Mouse (Mus musculus) fibroblast of lung, adult 2 months (primary cell): ENCODE measurements around the gene Rnf126.

ENCODE experiments used
- DNase-seq: peaks from one replicate; pipeline ENCODE4 v3.0.0-alpha.2; 2011; ENCODE audit warnings: low read depth

The Rnf126 gene

DNA sequence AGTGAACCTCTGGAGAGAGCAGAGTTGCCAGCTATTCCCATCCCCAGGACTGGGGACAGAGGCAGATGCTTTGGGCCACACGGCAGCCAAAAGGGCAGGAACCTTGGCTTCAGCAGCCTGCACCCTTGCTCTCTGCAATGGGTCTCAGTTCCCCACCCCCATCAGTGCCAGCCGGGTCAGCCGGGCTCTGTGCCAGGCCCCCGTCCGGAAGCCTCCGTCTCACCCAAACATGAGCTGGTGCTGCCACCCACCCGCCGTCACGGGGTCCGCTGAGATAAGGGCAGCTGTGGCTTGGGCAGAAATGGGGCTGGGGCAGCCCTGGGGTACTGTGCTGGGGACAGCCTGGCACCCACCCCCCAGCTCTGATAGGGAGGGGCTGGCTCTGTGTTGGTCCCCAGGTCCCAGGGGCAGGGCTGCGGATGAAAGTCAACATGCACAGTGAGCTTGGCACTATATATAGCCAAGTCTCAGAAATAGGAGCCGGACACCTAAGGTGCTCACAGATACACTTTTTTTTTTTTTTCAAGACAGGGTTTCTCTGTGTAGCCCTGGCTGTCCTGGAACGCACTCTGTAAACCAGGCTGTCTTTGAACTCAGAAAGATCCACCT lies 37.3 kb downstream of the Rnf126 start:
- no peak for DNase-seq

DNA sequence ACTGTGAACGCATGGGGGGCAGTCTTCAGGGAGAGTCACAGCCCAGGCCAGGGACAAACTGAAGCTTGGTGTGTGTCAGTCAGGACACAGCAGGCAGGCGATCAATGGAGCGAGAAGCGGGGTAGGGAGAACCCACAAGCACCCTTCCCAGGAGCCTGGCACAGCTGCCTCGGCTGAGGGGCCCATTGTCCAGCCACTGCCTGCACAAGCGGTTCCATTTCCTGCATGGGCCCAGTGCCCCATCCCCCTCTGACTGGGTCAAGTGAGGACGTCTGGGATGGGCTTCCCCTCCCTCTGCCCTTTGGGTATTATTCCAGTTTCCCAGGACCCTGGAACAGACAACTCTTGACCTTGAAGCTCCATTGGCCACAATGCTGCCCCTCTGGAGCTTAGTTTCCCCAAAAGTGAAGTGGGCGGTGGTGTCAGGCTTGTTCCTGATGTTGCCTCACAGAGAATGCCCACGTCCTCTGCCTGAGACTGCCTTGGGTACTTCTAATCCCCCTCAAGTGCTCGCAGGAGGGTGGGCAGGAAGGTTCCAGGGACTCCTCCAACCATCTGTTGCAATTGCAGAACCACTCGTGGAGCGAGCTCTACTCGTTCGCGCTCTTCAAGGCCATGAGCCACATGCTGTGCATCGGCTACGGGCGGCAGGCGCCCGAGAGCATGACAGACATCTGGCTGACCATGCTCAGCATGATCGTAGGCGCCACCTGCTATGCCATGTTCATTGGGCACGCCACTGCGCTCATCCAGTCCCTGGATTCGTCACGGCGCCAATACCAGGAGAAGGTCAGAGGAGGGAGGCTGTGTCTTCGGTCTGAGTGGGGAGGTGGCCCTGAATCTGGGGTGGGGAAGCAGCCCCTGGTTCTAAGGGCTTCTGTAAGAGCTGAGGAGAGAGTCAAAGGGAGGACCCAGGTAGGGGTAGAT lies 38.2 kb downstream of the Rnf126 start:
- no peak for DNase-seq

DNA sequence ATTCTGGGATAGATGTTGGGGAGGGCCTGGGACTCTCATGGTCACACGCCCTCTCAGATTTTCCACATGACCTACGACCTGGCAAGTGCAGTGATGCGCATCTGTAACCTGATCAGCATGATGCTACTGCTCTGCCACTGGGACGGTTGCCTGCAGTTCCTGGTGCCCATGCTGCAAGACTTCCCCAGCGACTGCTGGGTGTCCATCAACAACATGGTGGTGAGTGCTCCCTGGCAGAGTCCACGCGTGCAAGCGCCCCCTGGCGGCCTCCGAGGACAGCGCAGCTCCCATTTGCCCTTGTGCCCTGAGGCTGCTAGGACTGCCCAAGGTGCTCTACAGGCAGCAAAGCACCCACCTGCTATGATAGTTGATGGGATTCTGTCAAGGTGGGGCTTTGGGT lies 40.7 kb downstream of the Rnf126 start:
- DNase-seq: no peak

DNA sequence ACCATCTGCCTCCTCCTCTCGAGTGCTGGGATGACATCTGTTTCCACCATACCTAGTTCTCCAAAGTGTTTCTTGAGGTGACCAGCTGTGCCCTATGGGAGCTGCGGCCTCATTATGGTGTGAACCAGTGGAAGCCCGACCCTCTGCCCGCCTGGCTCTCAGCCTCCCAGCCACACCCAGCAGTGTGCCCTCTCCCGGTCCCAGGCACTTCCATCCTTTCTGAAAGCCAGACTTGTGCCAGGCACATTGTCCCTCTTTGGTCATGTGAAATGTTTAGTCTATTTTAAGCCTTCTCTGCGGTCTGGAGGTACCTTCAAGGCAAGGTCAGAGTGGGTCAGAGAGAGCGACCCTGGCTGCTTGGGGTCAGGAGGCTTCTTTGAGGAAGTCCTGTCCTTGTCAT lies 43.1 kb downstream of the Rnf126 start:
- DNase-seq: no peak

DNA sequence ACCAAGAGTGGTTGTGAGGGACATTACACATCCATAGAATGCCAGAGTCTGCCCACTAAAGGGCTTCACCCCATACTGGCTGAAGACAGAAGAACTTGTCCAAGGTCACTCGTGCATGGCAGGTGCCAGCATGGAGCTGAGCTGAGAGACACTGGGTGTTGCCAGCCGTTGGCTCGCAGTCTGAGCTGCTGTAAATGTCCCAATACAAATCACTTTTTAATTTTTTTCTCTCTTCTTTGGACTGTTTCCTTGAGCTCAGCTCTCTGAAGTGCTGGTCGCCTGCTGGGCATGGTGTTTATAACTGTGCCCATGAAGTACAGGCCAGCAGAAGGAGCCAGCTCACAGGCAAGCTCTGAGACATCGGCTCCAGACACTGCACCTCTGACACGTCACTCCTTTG lies 43.7 kb downstream of the Rnf126 start:
- DNase-seq: no peak

DNA sequence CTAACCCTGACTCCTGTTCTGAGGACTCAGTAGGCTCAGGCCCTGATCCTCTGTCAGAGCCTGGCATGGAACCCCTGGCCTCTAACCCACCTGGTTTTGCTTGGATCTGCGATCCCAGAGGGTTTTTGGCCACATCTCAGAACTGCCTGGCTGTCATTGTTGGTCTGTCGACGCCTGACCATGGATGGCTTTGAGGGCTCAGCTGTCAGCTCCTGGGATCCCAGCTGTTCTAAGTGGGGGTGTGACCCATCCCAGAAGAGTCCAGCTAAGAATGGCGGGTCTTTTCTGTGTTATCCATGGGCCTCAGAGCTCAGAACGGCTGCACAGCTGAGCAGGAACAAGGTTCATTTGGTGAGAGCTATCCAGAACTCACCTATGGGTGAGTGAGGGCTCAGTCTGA lies 45.7 kb downstream of the Rnf126 start:
- no peak for DNase-seq

DNA sequence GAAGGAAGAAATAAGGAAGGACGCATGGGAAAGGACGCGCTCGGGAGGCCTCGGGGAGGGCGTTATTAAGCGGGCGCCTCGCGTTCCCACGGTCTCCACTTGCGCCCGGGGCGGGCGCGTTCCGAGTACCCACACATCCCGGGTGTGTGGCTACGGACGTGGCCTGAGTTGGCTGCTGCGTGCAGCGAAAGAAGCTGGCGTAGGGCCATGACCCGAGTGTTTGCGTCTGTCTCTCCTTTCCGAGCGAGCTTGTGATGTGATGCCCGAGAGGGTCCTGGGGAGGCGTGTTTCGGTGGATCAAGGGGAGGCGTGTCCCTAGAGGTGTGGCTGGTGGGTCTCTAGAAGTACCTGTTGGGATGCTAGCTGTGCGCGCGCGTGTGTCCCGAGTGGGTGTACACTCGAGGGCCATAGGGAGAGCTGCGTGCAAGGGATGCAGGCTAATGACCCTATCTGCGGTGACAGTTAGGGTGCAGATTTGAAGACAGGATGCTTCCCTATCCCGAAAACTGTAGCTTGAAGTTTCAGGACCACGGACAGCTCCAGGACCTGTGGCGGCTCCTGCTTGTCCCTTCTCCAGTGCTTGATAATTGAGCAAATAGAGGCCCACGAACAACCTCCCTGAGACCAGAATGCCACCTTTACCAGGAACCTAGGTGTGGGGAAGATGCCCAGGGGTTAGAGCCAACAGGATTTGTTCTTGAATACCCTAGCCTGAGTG lies 49.0 kb downstream of the Rnf126 start:
- DNase-seq: no peak

DNA sequence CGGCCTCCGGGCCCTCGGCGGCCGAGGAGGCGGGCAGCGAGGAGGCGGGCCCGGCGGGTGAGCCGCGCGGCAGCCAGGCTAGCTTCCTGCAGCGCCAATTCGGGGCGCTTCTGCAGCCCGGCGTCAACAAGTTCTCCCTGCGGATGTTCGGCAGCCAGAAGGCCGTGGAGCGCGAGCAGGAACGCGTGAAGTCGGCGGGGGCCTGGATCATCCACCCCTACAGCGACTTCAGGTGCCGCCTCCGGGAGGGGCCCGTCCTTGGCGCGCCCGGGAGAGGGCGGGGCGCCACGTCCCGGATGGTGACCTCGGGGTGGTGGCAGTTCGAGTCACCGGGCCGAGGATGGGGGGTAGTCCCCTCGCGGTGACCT lies 49.8 kb downstream of the Rnf126 start:
- no peak for DNase-seq

DNA sequence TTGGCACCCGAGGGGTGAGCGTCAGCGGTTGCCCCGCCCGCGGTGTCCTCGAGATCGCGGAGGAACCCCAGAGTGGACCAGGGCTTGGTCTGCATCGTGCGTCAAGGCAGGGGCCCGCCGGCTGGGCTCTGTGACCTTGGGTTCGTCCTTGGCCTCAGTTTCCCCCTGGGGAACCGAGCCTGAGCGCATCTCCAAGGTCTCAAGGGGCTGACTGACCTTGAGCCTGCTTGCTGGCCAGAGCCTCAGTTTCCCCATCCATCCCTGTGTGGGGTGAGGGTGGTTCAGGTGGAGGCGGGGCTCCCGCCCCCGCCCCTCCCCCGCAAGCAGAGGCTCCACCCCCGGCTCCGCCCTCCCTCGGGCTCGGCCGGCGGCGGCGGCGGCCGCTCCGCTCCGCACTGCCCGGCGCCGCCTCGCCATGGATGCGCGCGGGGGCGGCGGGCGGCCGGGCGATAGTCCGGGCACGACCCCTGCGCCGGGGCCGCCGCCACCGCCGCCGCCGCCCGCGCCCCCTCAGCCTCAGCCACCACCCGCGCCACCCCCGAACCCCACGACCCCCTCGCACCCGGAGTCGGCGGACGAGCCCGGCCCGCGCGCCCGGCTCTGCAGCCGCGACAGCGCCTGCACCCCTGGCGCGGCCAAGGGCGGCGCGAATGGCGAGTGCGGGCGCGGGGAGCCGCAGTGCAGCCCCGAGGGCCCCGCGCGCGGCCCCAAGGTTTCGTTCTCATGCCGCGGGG lies 50.3 kb downstream of the Rnf126 start, which contains the start of gene Hcn2:
Hcn2 (plus strand) TSS at position 381 of the 734 bp plus-strand sequence.
- no peak for DNase-seq

DNA sequence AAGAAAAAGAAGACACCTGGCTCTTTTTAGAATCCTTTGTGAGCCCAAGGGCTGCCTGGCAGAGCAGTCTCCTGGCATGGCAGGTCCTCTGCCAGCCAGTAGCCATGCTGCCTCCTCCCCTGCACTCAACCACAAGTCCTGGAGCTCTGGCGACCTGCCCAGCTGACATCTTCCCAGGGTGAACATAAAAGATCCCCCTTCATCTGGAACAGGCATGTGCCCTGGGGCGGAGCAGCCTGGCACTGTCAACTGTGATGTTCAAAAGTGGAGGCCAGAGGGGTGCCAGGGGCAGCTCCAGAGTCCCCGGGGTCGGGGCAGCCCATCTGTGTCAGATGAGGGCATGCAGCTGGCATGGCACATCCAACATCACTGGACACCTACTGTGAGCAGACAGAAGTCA lies 51.8 kb downstream of the Rnf126 start:
- no peak for DNase-seq

DNA sequence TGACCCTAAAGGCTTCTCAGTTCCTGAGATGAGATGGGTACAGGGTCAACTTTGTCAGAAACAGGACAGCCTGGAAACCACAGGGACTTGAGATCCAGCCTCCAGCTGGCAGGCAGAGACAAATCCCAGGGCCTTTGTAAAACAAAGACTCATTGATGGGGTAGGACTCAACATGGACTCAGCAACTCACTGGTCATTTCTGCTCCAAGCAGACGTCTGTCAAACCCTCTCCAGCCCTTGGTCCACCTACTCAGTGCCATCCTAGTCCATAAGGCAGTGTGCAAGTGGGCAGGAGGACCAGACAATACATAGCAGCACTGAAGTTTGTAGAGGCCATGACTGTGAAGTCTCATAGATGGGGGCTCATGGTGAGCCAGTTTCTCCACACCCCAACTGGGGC lies 53.6 kb downstream of the Rnf126 start:
- DNase-seq: no peak

DNA sequence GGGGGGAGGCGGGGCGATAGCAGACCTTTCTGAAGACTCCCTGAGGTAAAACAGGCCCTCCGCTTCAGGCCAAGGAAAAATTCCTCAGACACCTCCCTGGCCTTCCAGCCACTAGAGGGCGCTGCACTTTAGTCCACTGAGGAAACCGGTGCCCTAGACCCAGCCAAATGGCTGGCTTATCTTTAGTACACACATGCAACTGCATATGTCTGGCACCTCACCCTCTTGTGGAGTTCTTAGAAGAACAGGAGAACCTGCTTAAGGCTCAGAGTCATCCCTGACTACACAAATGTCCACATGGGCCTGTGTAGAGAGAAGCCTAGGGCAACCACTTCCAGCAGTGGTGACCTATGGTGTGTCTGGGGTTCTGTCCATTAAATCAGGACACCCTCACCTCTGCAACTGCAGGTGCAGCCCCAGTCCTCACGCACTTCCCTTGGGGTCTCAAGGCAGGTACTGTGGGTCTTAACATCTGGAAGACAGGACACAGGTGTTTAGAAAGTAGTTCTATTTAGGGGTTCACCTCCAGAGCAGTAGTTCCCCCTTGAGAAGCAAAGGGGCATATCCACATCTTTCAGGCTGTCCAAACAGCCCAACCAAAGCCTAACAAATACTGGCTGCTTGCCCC lies 54.1 kb downstream of the Rnf126 start:
- DNase-seq: no peak

DNA sequence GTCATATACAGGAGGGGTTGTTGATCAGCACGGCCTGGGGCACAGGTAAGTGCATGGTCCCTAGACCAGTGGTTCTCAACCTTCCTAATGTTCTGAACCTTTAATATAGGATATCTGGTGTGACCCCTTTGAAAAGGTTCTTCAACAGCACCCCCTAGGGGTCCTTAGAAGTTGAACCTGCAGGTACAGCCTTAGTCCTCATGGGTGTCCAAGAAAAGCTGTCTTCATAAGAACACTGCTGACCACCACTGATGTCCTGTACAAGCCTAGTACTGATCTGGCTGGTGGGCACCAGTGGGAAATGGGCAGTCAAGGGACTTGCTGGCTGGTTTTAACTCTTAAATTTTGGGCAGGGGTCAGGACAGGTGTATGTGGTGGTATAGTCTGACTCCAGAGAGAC lies 54.7 kb downstream of the Rnf126 start:
- DNase-seq: no peak

DNA sequence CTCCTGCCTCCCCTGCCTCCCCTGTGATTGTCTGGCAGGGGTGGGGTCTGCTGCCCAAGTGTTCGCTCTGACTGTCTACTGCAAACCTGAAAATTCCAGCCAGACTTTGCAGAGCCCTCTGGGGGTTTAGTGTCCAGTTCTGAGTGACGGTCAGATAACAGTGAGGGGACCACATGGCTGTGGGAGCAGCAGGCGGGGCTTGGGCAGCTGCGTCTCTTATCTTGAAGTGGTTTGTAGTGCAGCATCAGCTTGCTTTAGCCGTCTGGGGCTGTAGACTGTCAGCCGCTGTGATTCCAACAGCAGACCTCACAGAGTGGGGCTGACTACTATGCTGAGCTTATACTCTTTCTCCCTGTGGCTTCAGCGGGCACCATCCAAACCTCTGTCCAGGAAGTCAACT lies 57.4 kb downstream of the Rnf126 start:
- DNase-seq: no peak

DNA sequence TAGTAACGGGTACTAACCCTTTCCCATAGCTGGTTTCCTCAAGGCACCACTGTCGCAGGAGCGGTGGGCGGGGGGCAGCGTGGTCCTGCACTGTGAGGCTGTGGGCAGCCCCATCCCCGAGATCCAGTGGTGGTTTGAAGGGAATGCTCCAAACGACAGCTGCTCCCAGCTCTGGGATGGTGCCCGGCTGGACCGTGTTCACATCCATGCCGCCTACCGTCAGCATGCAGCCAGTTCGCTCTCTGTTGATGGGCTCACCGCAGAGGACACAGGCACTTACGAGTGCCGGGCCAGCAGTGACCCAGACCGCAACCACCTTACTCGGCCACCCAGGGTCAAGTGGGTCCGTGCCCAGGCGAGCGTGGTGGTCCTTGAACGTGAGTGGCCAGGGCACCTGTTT lies 58.1 kb downstream of the Rnf126 start:
- no peak for DNase-seq
